Mouse (Mus musculus): ENCODE data around the gene Rhou. TPM values are rescaled to one million over a fixed set of nuclear protein-coding genes. Genes with fewer than 3 reads are reported as not detected.
A peak's percentile ranks its signal among the peaks of the same experiment; 100 is the strongest.

Rhou gene
- polyA plus RNA-seq, 1 experiment from 2014 or later: 11.3 TPM

DNA sequence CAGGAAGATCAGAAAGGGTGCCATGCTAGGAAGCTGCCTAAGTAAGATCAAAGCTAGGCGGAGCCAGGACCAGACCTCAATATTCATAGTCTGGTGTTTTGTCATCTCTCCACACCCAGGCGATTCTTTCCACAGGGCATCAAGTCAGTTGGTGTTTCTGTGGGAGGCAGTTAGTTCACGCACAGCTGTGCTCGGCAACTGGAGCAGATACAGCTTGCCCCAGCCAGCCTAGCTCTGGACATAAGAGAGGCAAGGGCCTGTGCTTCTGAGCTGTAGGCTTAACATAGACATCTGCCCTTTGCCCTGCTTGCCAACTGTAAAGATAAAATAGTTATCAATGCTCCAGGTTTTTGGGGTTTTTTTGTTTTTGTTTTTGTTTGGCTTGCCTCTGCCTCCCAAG, 21.5 kb upstream of the Rhou start:
- H3K9me3 ChIP-seq: no peaks in the 10 kb centered on the region
- no peak overlapping the region for H3K27ac ChIP-seq
- no peak overlapping the region for H3K4me2 ChIP-seq
- peaks cover 6% of the 10 kb centered on the region for H3K27me3 ChIP-seq (replicated peaks)
- no peaks in the 10 kb centered on the region for H3K36me3 ChIP-seq (replicated peaks)
- no peak overlapping the region for H3K9ac ChIP-seq
- WGBS: 75% methylated on average over 4 of the region's 4 CpGs
- H3K4me3 ChIP-seq: no peak overlapping the region
- no peak for ATAC-seq (replicated peaks)
- peaks cover 17% of the 10 kb centered on the region for H3K4me1 ChIP-seq

DNA sequence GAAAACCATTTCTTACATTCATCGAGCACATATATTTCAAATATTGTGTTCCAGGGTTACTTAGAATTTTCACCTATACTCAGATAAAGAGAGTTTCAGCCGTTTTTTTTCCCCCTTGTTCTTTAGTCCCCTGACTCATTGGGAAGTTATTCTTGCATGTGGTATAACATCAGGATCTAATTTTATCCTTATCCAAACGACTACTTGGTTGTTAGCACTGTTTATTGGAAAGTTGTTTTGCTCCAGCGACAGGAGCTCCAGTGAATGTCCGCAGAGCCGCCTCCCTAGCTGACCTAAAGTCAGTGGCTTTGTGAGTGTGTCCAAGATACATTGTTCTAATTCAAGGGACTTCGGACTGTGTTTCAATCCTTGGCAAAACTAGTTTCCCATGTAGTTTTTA, 19.9 kb upstream of the Rhou start:
- Histone ChIP-seq H3K27ac (no peak overlapping the region), H3K36me3 (replicated peaks) (no peaks in the 10 kb centered on the region), H3K9ac (no peak overlapping the region), H3K27me3 (replicated peaks) (peaks cover 4% of the 10 kb centered on the region), H3K4me2 (no peak overlapping the region), H3K4me1 (peaks cover 11% of the 10 kb centered on the region), H3K9me3 (no peaks in the 10 kb centered on the region), H3K4me3 (no peak overlapping the region)
- ATAC-seq (replicated peaks): no peak
- WGBS: 73% methylated on average over 7 of the region's 7 CpGs

DNA sequence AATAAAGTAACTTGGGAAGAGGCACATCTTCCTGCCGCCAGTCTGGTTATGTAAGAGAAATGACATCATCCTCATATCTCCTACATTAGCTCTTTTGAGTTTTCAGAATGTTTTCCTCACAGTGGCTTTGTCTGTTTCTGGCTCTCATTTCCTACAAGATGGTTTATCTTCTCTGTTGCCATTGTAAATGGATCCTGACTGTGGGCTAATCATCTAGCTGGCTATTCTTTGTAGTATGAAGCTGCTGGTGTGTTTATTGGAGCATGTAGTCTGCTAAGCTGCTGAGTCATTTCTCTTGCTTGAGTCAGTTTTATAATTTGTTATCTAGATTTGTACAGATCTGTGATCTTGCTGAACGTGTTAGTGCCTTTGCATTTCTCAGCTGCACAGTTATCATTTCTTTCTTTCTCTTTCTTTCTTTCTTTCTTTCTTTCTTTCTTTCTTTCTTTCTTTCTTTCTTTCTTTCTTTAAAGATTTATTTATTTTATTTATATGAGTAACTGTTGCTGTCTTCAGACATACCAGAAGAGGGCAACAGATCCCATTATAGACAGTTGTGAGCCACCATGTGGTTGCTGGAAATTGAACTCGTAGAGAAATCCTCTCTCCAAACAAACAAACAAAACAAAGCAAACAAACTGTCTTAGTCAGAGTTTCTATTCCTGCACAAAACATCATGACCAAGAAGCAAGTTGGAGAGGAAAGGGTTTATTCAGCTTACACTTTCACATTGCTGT, 19.2 kb upstream of the Rhou start:
- no peak for ATAC-seq (replicated peaks)
- Histone ChIP-seq H3K27ac (no peak overlapping the region), H3K9me3 (no peaks in the 10 kb centered on the region), H3K9ac (no peak overlapping the region), H3K27me3 (replicated peaks) (no peaks in the 10 kb centered on the region; the same call in none of the 2 replicates), H3K4me2 (no peak overlapping the region), H3K36me3 (replicated peaks) (no peaks in the 10 kb centered on the region), H3K4me1 (peaks cover 5% of the 10 kb centered on the region; the same call in 1 of the 2 replicates), H3K4me3 (no peak overlapping the region)
- 54% methylated on average over 3 of the region's 3 CpGs for WGBS

DNA sequence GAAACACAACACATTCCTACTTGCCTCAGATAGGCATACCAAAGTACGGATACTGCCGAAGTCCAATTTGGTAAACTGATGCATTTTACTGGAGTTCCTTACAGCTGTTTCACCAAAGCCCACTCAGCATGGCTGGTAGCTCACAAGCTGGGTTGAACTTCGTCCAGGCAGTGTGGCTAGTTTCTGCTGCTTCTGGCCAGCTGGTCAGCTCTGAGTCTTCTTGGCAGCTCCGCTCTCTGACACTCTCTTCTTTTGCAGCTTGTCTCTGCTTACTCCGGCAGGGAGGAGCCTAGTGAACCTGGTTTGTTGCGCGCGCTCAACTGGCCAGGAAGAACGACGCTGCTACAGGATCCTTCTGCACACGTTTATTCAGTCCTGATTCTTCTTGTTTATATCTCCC, 18.1 kb upstream of the Rhou start:
- H3K27ac ChIP-seq: no peak overlapping the region
- no peaks in the 10 kb centered on the region for H3K9me3 ChIP-seq
- no peaks in the 10 kb centered on the region for H3K36me3 ChIP-seq (replicated peaks)
- H3K4me1 ChIP-seq: peaks cover 5% of the 10 kb centered on the region; the same call in 1 of the 2 replicates
- H3K4me3 ChIP-seq: no peak overlapping the region
- H3K9ac ChIP-seq: no peak overlapping the region
- no peak overlapping the region for H3K4me2 ChIP-seq
- H3K27me3 ChIP-seq (replicated peaks): no peaks in the 10 kb centered on the region; the same call in none of the 2 replicates
- WGBS: 89% methylated on average over 11 of the region's 11 CpGs
- ATAC-seq (replicated peaks): no peak

DNA sequence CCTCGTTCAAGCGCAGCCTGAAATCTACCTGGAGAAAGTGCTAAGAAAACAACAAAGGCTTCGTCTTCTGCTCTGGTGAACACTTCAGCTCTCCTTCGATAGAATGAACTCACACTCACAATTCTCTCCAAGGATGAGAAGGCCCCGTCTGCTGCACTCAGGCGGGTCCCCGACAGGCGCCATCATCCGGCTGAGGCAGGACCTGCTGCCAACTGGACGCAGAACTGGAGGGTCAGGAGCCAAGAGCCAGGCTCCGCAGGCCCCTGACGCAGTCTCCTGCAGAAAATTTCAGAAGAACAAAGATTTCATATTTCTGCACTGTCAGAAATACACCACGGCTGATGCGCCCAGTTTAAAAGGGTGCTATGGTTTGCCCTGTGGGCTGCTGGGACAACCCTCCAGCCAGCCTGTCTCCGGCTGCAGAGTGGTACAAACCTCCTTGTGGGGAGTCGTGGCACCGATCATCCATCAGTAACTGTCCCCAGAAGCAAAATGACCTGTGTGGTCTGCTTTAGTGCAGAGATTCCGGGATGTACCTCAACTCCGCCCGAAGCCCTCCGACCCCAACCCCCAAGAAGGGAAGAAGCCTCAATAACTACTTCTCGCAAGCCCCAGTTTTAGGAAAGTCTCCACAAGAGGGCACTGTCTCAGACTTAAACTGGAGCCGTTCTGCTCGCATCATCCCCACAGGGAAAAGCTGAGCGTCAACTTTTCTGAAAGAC, 10.2 kb upstream of the Rhou start:
- no peak for ATAC-seq (replicated peaks)
- Histone ChIP-seq H3K27me3 (replicated peaks) (0 out of 2 replicates have a peak, but pooled peaks cover 3% of the 10 kb centered on the region), H3K27ac (no peak overlapping the region), H3K4me2 (peak overlapping the region; percentile 45), H3K4me1 (peaks cover 4% of the 10 kb centered on the region), H3K36me3 (replicated peaks) (no peaks in the 10 kb centered on the region), H3K9ac (no peak overlapping the region), H3K9me3 (no peaks in the 10 kb centered on the region), H3K4me3 (peak overlapping the region; percentile 24)
- WGBS: 17% methylated on average over 25 of the region's 25 CpGs

DNA sequence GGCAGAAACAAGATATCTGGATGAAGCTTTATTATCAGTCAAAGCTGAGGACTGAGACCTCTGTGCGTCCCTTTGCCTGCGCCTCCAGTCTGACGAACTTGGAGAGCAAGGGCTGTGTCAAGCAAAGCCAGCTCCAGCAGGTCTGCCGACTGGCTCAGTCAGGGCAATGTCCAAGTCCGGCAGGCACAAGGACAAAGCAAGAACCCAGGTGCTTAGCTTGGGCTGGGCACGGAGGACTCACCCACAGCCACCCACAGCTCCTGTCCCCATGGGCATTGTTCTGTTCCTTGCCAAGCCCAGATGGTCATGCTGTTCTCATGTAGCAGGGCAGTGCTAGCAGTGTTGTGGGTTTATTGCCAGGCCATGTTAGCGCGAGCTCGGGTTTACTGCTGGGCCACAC, 8.5 kb upstream of the Rhou start:
- Histone ChIP-seq H3K27me3 (replicated peaks) (0 out of 2 replicates have a peak, but pooled peaks cover 3% of the 10 kb centered on the region), H3K27ac (no peak overlapping the region), H3K4me1 (peaks cover 4% of the 10 kb centered on the region), H3K36me3 (replicated peaks) (no peaks in the 10 kb centered on the region), H3K4me2 (no peak overlapping the region), H3K4me3 (no peak overlapping the region), H3K9ac (no peak overlapping the region), H3K9me3 (no peaks in the 10 kb centered on the region)
- WGBS: 76% methylated on average over 9 of the region's 9 CpGs
- ATAC-seq (replicated peaks): no peak

DNA sequence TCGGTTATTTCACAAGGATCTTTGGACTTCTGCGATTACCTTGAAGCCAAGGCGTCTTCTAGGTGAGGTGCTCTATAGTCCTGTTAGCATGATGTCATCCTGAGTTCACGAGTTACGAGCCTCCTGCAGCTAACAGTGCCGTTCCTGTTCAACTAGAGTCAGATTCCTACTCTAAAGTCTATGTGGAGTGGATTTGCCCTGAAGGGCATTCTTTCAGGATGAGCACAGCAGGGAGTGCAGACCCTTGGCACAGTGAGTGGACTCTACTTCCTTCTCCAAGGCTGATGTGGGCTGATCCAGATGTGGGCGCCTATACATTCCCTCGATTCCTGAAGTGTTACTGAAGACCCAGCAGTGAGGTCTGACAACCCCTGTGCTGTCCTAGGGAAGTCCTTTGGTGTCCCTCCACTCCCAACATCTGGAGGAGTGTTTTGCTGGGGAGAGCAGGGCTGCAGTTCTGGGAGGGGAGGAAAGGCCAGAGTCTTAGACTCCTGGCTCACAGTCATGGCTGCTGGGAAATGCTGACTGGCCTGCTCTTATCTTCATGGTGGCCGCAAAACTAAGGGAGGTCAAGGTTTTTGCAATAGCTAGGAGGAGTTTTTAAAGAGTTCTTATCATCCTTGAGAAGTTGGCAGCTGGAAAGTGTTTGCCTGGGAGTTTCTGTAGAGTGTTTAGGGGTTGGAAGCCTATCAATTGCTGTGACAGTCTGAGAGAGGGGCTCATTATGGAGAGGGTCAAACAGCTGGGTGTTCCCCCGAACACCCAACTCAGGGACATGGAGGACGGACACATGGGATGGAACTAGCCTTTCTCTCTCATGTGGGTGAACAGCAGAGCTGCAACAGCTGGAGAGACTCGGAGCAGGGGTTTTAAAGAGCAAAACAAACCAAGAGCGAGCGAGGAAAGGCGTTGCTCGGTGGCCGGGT, 5.2 kb upstream of the Rhou start:
- ATAC-seq (replicated peaks): no peak
- Histone ChIP-seq H3K9me3 (no peaks in the 10 kb centered on the region), H3K4me1 (peaks cover 7% of the 10 kb centered on the region), H3K9ac (no peak overlapping the region), H3K27me3 (replicated peaks) (0 out of 2 replicates have a peak, but pooled peaks cover 3% of the 10 kb centered on the region), H3K36me3 (replicated peaks) (no peaks in the 10 kb centered on the region), H3K27ac (no peak overlapping the region), H3K4me3 (no peak overlapping the region), H3K4me2 (no peak overlapping the region)
- WGBS: 84% methylated on average over 17 of the region's 17 CpGs

DNA sequence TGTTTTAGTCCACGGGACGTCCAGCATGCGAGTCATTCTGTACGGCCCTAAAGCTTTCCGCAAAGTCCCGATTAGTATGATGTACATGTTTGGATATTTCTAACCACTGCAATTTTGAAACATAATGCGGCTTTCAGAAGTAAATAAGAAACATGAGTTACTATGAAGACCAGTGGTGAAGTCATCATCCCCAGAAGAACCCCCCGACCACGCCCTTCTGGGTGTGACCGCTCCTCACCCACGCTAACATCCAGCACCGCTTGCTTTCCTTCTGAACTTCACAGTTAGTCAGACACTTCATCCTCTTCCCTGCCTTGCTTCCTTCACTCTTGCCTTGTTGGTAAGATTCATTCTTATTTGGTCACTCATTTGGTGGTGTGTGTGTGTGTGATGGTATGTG, 4.2 kb upstream of the Rhou start:
- 0 out of 2 replicates have a peak, but pooled peaks cover 3% of the 10 kb centered on the region for H3K27me3 ChIP-seq (replicated peaks)
- no peak overlapping the region for H3K9ac ChIP-seq
- H3K4me3 ChIP-seq: no peak overlapping the region
- H3K9me3 ChIP-seq: no peaks in the 10 kb centered on the region
- peaks cover 5% of the 10 kb centered on the region; the same call in 1 of the 2 replicates for H3K4me1 ChIP-seq
- H3K4me2 ChIP-seq: no peak overlapping the region
- H3K36me3 ChIP-seq (replicated peaks): no peaks in the 10 kb centered on the region
- H3K27ac ChIP-seq: no peak overlapping the region
- 93% methylated on average over 12 of the region's 12 CpGs for WGBS
- no peak for ATAC-seq (replicated peaks)

DNA sequence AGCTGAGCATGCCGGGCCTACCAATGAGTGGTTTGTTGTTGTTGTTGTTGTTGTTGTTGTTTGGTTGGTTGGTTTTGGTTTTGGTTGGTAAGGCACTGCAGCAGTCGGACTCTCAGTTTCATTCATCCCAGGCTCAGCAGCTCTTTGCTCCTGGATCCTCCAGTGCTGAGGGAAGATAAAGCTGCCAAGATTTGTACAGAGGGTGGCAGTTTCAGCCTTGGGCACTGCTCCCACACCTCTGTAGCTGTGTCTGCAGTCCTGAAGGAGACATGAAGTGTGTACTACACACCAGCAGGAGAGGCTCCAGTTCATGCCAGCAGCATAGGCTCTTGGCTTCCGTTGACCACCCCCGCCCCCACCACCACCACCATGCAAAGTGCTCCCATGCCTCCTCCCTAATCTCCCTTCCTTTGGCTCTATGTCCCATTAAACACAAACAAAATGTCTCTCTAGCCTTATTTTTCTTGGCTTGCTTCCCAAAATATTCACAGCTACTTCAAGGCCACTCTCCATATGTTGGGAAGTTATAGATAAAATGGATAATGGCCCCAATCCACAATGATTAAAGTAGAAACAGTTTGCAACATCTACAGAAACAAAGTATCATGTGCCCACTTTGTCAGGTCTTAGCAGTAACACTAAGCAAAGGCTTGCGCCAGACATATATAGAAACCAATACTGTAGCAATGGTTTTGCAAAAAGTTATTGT, 2.2 kb upstream of the Rhou start:
- Histone ChIP-seq H3K4me3 (no peak overlapping the region), H3K36me3 (replicated peaks) (no peaks in the 10 kb centered on the region), H3K4me2 (no peak overlapping the region), H3K27me3 (replicated peaks) (no peaks in the 10 kb centered on the region), H3K27ac (no peak overlapping the region), H3K9ac (no peak overlapping the region), H3K9me3 (no peaks in the 10 kb centered on the region), H3K4me1 (peaks cover 20% of the 10 kb centered on the region)
- 92% methylated on average over 5 of the region's 5 CpGs for whole genome bisulfite sequencing
- ATAC-seq (replicated peaks): no peak

DNA sequence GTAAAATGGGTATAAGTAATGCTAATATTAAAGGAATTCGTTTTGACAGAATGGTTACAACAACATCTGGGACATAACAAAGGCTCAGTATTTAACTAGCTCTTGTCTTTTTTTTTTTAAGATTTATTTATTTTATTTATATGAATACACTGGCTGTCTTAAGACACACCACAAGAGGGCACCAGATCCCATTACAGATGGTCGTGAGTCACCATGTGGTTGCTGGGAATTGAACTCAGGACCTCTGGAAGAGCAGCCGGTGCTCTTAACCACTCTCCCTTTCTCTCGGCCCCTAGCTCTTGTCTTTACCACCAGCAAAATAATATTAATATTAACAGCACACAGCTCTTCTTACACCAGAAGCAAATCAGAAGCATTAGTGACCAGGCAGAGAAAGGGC, 1.1 kb upstream of the Rhou start:
- H3K27me3 ChIP-seq (replicated peaks): no peaks in the 10 kb centered on the region
- H3K4me2 ChIP-seq: no peak overlapping the region; the same call in 1 of the 2 replicates
- no peaks in the 10 kb centered on the region for H3K9me3 ChIP-seq
- peak overlapping the region; percentile 94; the same call in 1 of the 2 replicates for H3K27ac ChIP-seq
- H3K4me1 ChIP-seq: peaks cover 20% of the 10 kb centered on the region
- WGBS: 63% methylated on average over 4 of the region's 4 CpGs
- no peak overlapping the region for H3K9ac ChIP-seq
- H3K4me3 ChIP-seq: no peak overlapping the region
- peaks cover 6% of the 10 kb centered on the region; the same call in 1 of the 2 replicates for H3K36me3 ChIP-seq (replicated peaks)
- ATAC-seq (replicated peaks): no peak

DNA sequence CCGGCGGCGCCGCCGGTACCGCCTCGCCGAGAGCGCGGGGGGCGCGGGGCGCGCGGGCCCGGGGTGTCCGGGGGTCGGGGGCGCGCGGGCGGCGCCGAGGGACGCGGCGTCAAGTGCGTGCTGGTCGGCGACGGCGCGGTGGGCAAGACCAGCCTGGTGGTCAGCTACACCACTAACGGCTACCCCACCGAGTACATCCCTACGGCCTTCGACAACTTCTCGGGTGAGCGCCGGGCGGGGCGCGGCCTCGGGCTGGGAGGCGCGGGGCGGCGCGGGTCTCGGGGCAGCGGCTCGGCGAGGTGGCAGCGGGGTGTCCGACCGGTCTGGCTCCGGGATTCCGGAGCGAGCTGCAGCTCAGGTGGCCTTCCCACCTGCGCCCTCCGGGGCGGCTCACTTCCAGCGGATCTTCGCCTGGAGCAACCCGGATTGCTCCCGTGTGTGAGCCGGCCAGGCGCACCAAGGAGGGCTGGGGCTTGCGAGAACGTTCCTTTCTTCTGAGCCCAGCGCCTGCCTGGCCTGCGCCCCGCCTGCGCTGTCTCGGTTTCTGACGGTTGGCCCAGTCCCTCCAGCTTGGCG, 353 bp downstream of the Rhou start:
- under 1% methylated on average over 67 of the region's 77 CpGs for WGBS
- H3K9ac ChIP-seq: peak overlapping the region; percentile 86
- peak overlapping the region; percentile 92 for H3K4me3 ChIP-seq
- peaks cover 12% of the 10 kb centered on the region; the same call in 1 of the 2 replicates for H3K36me3 ChIP-seq (replicated peaks)
- peak overlapping the region; percentile 94 for H3K27ac ChIP-seq
- H3K9me3 ChIP-seq: no peaks in the 10 kb centered on the region
- no peaks in the 10 kb centered on the region for H3K27me3 ChIP-seq (replicated peaks)
- H3K4me2 ChIP-seq: peak overlapping the region; percentile 54
- peaks cover 20% of the 10 kb centered on the region for H3K4me1 ChIP-seq
- ATAC-seq (replicated peaks): peak; percentile 86

All from midbrain, embryonic 15.5 days (tissue).